Mouse (Mus musculus): ENCODE results near the gene Srf. TPM values are rescaled to one million over a fixed set of nuclear protein-coding genes. Genes with fewer than 3 reads are reported as not detected.

Srf gene
- polyA plus RNA-seq, 1 experiment from 2014 or later, result 6.6 TPM

DNA sequence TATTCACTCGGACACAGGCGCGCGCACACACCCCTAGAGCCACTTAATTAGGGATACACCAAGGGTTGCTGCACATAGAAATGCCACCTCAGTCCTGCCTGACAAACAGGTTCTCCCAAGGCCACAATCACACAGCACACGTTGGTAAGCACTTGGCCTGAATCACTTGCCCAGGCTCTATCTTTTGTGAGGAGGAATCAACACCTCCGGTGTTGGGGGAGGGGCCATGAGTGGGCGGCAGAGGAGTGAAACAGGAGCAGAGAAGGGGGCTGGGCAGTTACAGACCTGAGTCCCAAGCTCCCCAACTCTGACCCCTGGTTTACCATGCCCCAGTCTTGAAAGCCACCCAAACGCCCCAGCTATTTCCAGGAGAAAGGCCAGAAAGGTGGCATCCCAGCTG is 9.0 kb downstream of the Srf start:
- Histone ChIP-seq H3K4me2 (replicated peaks) (peak overlapping the region; percentile 76), H3K9me3 (no peaks in the 10 kb centered on the region), H3K4me3 (no peak overlapping the region), H3K4me1 (peaks cover 26% of the 10 kb centered on the region), H3K9ac (replicated peaks) (no peak overlapping the region), H3K27me3 (peaks cover 21% of the 10 kb centered on the region), H3K36me3 (peaks cover 38% of the 10 kb centered on the region), H3K27ac (replicated peaks) (no peak overlapping the region)
- no peak for ATAC-seq (ENCODE audit: low FRiP score, low read depth)
- WGBS, result 12% methylated on average over 8 of the region's 8 CpGs

DNA sequence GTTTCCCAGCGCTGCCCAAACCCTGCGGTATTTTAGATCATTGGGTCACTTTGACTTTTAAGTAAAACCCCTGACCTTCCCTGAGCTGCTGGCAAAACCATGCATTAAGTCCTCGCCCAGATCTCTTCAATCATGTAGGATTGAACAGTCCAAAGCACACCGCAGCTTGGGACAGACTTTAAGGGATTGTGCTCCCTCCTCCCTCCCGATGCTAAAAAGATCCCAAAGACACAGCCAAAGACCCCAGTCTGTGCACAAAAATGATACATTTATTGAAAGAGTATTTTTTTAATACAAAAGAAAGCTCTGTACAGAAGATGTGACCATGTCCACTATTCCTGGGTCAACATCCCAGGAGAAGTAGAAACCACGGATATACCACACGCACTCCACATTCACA is 9.4 kb downstream of the Srf start:
- Histone ChIP-seq H3K4me3 (peak overlapping the region; percentile 68), H3K27me3 (peaks cover 21% of the 10 kb centered on the region), H3K4me2 (replicated peaks) (peak overlapping the region; percentile 76), H3K9ac (replicated peaks) (peak overlapping the region; percentile 72), H3K27ac (replicated peaks) (no peak overlapping the region), H3K4me1 (peaks cover 26% of the 10 kb centered on the region), H3K9me3 (no peaks in the 10 kb centered on the region), H3K36me3 (peaks cover 39% of the 10 kb centered on the region)
- WGBS, result 6% methylated on average over 7 of the region's 7 CpGs
- ATAC-seq (ENCODE audit: low FRiP score, low read depth), result no peak

DNA sequence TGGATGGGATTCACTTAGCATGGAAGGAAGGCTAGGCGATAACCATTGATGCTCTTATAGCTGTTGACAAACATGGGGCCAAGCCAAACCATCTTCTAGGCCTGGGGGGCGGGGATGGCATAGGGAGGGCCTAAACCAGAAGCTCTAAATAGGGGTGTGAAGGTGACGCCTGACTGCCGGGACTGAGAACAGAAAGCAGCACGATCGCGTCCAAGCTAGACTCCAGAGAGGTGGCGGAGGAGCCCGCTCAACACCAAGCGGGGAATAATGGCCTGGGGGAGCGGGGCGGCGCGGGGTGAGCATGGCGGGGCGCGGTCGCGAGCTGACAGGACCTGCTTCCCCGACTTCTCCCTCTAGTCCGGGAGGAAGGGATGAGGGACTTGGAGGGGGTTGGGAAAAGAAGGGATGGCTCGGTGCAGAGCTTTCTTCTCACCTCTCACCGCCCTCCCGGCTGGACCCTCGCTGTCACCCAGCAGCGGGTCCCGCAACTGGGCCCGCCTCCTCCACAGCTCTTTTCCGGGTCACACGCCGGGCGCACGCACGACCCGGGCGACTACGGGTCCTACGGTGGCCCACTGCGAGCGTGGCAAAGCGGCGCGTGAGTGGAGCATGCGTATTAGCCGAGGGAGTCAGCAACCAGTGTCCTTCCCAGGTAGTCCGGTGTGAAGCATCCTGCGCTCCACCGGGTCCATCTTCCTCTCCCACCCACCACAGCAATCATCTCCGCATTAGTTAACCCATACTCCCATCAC is 10.0 kb downstream of the Srf start, which contains the start of gene Cul9:
TSS of gene Cul9 (minus strand) at position 576 of the 752 bp plus-strand sequence.
- no peak within 1 kb of the TSS for H3K27ac ChIP-seq (replicated peaks)
- H3K4me3 ChIP-seq, result peak within 1 kb of the TSS; percentile 68
- peaks cover 21% of the 10 kb centered on the region for H3K27me3 ChIP-seq
- peaks cover 40% of the 10 kb centered on the region for H3K36me3 ChIP-seq
- H3K4me1 ChIP-seq, result peaks cover 26% of the 10 kb centered on the region
- peak within 1 kb of the TSS; percentile 76 for H3K4me2 ChIP-seq (replicated peaks)
- no peaks in the 10 kb centered on the region for H3K9me3 ChIP-seq
- WGBS, result 1% methylated on average over 47 of the region's 49 CpGs
- peak within 1 kb of the TSS; percentile 72 for H3K9ac ChIP-seq (replicated peaks)
- ATAC-seq (ENCODE audit: low FRiP score, low read depth), result peak; percentile 80

DNA sequence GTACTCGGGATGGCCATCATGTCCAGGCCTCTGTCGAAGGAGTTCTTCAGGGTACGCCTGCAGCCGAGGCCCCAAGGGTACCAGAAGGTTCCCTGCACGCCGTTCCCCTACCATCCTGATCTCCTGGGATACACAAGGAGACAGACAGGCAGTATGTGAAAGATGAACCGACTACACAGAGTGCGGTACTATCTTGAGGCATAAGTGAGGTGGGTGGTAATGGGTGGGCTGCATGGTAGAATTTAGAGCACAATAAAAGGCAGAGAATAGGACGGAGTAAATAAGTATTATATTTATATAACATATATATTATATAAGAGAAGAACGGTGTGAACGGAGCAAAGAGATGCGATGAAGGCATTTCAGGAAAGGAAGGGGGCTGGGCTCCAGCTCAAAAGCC is 12.3 kb downstream of the Srf start:
- Histone ChIP-seq H3K27ac (replicated peaks) (no peak overlapping the region), H3K9ac (replicated peaks) (no peak overlapping the region), H3K27me3 (peaks cover 27% of the 10 kb centered on the region), H3K36me3 (peaks cover 36% of the 10 kb centered on the region), H3K4me1 (peaks cover 26% of the 10 kb centered on the region), H3K4me3 (no peak overlapping the region), H3K9me3 (no peaks in the 10 kb centered on the region), H3K4me2 (replicated peaks) (no peak overlapping the region)
- ATAC-seq (ENCODE audit: low FRiP score, low read depth), result no peak
- WGBS, result 89% methylated on average over 12 of the region's 12 CpGs

DNA sequence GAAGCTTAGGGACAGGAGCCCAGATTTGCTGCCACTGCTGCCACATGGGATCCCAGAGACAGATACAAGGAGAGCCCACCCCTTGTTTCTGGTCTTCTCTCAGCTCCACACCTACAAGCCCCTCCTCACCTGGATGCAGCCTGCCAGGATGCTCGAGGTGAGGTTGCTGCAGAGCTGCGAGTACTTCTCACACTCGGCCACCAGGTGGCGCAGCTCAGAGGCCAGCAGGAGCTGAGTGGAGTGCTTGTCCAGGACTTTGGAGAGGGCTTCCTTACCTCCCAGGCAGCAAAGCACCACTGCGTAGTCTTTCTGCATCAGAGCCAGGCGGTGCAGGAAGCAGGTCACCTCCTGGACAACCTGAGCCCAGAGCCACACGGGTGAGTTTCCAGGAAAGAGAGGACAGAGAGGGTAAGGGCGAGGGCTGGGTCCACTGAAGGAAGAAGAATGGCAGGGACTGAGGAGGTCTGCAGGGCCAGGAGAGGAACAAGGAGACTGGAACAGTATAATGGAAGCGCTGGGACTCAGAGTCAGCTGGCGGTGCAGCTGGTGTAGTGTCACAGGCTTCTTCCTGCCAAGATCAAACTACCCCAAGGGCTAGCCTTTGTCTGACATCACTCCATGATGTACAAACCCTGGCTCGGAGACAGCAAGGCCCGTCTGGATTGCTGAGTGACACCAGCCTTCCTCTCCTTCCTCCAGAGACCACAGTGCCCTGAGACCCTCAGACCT is 30.2 kb downstream of the Srf start:
- Histone ChIP-seq H3K27ac (replicated peaks) (0 out of 2 replicates have a peak overlapping the region, but pooled peaks have one; percentile 21), H3K36me3 (peaks cover 15% of the 10 kb centered on the region), H3K9me3 (no peaks in the 10 kb centered on the region), H3K9ac (replicated peaks) (no peak overlapping the region), H3K27me3 (peaks cover 33% of the 10 kb centered on the region), H3K4me3 (no peak overlapping the region), H3K4me1 (no peaks in the 10 kb centered on the region), H3K4me2 (replicated peaks) (no peak overlapping the region)
- WGBS, result 38% methylated on average over 12 of the region's 12 CpGs
- ATAC-seq (ENCODE audit: low FRiP score, low read depth), result peak; percentile 49

DNA sequence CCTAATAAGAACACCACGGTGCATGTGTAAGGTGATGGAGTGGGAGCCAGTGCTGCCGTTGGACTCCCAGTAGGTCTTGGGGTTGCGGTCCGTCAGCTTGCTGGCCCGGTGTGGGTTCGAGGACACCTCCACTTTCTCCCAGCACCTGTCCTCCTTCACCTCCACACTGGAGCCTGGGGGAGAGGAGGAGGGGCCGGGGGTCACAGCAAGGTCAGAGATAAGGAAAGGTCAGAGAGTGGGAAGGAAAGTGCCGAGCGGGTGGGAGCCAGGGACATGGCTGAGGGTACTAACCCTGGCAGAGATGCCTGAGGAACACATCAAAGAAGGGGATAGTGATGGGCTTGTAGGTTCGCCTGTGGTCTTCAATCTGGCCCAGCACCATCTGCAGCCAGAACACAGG is 30.9 kb downstream of the Srf start:
- H3K27ac ChIP-seq (replicated peaks), result no peak overlapping the region
- no peaks in the 10 kb centered on the region for H3K9me3 ChIP-seq
- H3K27me3 ChIP-seq, result peaks cover 40% of the 10 kb centered on the region
- H3K9ac ChIP-seq (replicated peaks), result no peak overlapping the region
- H3K4me3 ChIP-seq, result no peak overlapping the region
- ATAC-seq (ENCODE audit: low FRiP score, low read depth), result no peak
- WGBS, result 89% methylated on average over 10 of the region's 10 CpGs
- no peaks in the 10 kb centered on the region for H3K4me1 ChIP-seq
- H3K36me3 ChIP-seq, result peaks cover 15% of the 10 kb centered on the region
- H3K4me2 ChIP-seq (replicated peaks), result no peak overlapping the region

DNA sequence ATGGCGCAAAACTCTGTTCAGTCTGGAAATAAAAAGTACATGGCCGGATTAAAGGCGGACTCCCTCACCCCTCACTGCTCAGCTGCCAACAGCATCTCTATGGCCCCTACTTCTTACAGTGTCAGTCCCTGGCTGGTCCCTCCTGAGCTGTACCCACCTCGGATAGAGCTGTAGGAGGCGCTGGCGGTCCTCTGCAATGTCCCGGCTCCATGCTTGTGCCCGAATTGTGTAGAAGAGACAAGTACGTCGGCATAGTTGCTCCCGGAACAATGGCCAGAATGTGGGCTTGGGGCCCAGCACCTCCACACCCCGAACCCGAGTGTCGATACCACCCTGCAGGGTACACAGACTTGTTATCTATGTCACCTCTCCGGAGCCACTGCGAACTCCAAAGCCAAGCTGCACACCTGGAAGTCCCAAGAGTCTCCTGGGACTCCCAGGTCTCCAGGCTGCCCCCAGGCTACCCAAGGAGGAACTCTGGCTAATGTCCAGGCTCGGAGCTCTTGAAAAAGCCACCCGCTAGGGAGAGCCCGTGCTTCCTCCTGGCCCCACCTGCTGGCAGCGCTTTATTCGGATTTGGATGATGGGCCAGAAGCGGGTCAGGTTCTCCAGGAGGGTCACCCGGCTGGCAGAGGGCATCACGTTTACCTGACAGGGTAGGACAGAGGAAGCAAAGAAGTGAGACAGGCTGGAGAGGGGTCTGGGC is 33.9 kb downstream of the Srf start:
- Histone ChIP-seq H3K4me3 (no peak overlapping the region), H3K27ac (replicated peaks) (no peak overlapping the region), H3K27me3 (peaks cover 47% of the 10 kb centered on the region), H3K4me1 (no peaks in the 10 kb centered on the region), H3K36me3 (peaks cover 6% of the 10 kb centered on the region; the same call in 1 of the 2 replicates), H3K9ac (replicated peaks) (no peak overlapping the region), H3K9me3 (no peaks in the 10 kb centered on the region), H3K4me2 (replicated peaks) (no peak overlapping the region)
- no peak for ATAC-seq (ENCODE audit: low FRiP score, low read depth)
- WGBS, result 33% methylated on average over 24 of the region's 24 CpGs

DNA sequence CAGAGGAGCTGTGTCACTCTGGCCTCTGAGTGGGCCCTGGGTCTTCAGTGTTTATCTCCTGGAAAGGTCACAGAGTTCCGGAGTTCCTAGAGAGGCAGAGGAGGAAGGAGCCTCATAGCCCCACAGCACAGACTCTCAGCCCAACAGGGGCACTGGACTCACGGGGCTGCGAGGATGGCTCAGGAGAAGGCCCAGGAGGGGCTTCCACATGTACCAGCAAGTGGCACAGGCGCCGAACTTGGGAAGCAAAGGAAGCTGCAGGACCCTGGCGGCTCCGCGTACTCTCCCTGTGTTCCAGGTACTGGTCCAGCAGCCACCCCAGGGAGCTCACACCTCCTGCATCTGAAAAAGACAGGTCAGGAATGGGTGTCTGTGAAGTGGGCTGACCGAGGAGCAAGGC is 34.8 kb downstream of the Srf start:
- Histone ChIP-seq H3K27me3 (peaks cover 47% of the 10 kb centered on the region), H3K9ac (replicated peaks) (0 out of 2 replicates have a peak overlapping the region, but pooled peaks have one; percentile 1), H3K27ac (replicated peaks) (no peak overlapping the region), H3K4me3 (no peak overlapping the region), H3K4me2 (replicated peaks) (0 out of 2 replicates have a peak overlapping the region, but pooled peaks have one; percentile 23), H3K4me1 (no peaks in the 10 kb centered on the region), H3K36me3 (peaks cover 3% of the 10 kb centered on the region; the same call in 1 of the 2 replicates), H3K9me3 (no peaks in the 10 kb centered on the region)
- ATAC-seq (ENCODE audit: low FRiP score, low read depth), result no peak
- WGBS, result 83% methylated on average over 9 of the region's 9 CpGs

DNA sequence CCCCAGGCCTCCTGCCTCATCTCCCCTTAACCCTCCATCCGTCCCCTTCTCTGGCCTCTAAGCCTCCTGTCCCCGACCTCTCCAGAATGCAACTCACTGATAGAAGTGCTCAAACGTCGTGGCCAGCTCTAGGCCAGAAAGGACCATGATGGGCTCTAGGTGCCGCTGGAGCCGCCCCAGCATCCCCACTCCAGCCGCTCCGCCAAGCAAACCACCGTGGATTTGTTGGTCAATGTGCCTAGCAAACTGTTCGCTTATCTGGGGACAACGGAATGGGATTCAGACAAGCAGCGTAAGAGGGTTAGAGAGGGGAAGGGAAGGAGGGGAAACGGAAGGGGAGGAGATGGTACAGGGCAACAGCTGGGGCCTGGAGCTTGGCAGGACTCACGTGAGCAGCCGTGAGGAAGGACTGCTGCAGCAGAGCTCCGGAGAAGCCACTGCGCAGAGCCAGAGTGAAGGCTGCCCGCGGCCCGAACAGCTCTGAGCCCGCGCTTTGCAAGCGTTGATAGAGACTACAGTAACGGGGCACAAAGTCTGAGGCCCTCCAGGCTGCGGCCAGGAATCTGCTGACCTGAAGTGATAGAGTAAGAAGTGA is 35.5 kb downstream of the Srf start:
- Histone ChIP-seq H3K4me3 (no peak overlapping the region), H3K4me1 (no peaks in the 10 kb centered on the region), H3K4me2 (replicated peaks) (peak overlapping the region; percentile 23; the same call in 1 of the 2 replicates), H3K27me3 (peaks cover 47% of the 10 kb centered on the region), H3K9ac (replicated peaks) (0 out of 2 replicates have a peak overlapping the region, but pooled peaks have one; percentile 1), H3K9me3 (no peaks in the 10 kb centered on the region), H3K27ac (replicated peaks) (peak overlapping the region; percentile 8; the same call in 1 of the 2 replicates), H3K36me3 (no peaks in the 10 kb centered on the region)
- WGBS, result 50% methylated on average over 25 of the region's 25 CpGs
- no peak for ATAC-seq (ENCODE audit: low FRiP score, low read depth)

DNA sequence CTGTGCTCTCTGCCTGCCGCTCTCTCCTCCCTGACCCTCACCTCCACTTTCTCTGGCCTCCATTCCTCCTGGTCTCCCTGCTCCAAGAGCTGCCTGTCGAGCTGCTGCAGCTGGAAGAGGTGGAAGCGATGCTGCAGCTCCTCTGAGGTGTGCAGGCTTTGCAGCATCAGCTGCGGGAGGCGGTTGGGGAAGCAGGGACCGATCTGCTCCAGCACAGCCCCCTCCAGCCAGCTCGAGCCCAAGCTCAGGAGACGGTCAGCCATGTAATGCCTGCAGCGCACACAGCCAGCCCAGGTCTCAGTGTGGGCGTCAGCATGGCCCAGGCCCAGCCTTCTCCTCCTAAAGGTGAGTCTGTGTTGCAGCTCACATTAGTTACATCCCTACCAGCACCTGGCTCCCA is 36.0 kb downstream of the Srf start:
- Histone ChIP-seq H3K4me2 (replicated peaks) (peak overlapping the region; percentile 23; the same call in 1 of the 2 replicates), H3K36me3 (no peaks in the 10 kb centered on the region), H3K27me3 (peaks cover 45% of the 10 kb centered on the region), H3K9me3 (no peaks in the 10 kb centered on the region), H3K9ac (replicated peaks) (no peak overlapping the region), H3K4me1 (no peaks in the 10 kb centered on the region), H3K4me3 (no peak overlapping the region), H3K27ac (replicated peaks) (peak overlapping the region; percentile 8; the same call in 1 of the 2 replicates)
- no peak for ATAC-seq (ENCODE audit: low FRiP score, low read depth)
- 54% methylated on average over 10 of the region's 10 CpGs for WGBS

DNA sequence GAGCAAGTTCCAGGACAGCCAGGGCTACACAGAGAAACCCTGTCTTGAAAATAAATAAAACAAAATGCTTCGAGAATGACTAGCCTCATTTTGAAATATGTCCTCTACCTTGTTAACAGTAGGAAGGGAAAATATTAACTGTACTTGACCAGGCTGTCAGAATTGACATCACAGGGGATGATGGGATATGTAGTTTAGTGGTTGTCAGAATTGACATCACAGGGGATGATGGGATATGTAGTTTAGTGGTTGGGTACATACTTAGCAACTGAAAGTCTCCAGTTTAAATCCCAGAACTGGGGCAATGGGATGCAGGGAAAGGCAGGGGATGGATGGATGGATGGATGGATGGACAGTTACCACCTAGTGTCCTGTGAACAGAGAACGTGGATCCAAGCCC is 42.6 kb downstream of the Srf start:
- Histone ChIP-seq H3K4me3 (no peak overlapping the region), H3K36me3 (no peaks in the 10 kb centered on the region), H3K27me3 (no peaks in the 10 kb centered on the region), H3K27ac (replicated peaks) (no peak overlapping the region), H3K4me2 (replicated peaks) (no peak overlapping the region), H3K9me3 (no peaks in the 10 kb centered on the region), H3K4me1 (no peaks in the 10 kb centered on the region), H3K9ac (replicated peaks) (no peak overlapping the region)
- no peak for ATAC-seq (ENCODE audit: low FRiP score, low read depth)
- WGBS, result 72% methylated on average over 2 of the region's 2 CpGs
